Mouse (Mus musculus) urinary bladder, postnatal 10 days (tissue): ENCODE results near the gene Clic6.

Experiments used
- DNase-seq: peaks from one replicate; pipeline ENCODE4 v3.0.0; 2022; ENCODE audit warnings: low spot score

Clic6 gene

GRCm38 (mm10) chr16:92524651-92525050 lies 39.1 kb downstream of the Clic6 start:
- DNase-seq = no peak

GRCm38 (mm10) chr16:92525919-92526318 lies 40.4 kb downstream of the Clic6 start:
- DNase-seq = no peak

GRCm38 (mm10) chr16:92535258-92535657 lies 49.7 kb downstream of the Clic6 start:
- DNase-seq = no peak

- no peak for DNase-seq
Measured at GRCm38 (mm10) chr16:92538356-92538755, 52.8 kb downstream of the Clic6 start.

- DNase-seq = no peak
Measured at GRCm38 (mm10) chr16:92544264-92544663, 58.7 kb downstream of the Clic6 start.

- DNase-seq = no peak
Measured at GRCm38 (mm10) chr16:92548651-92549050, 63.1 kb downstream of the Clic6 start.

- no peak for DNase-seq
Measured at GRCm38 (mm10) chr16:92551266-92552105, 66.0 kb downstream of the Clic6 start.

- no peak for DNase-seq
Measured at GRCm38 (mm10) chr16:92552106-92552382, 66.5 kb downstream of the Clic6 start.

- no peak for DNase-seq
Measured at GRCm38 (mm10) chr16:92552858-92553257, 67.3 kb downstream of the Clic6 start.

GRCm38 (mm10) chr16:92555051-92555450 lies 69.5 kb downstream of the Clic6 start:
- no peak for DNase-seq

- DNase-seq = no peak
Measured at GRCm38 (mm10) chr16:92565291-92565690, 79.8 kb downstream of the Clic6 start.

- peak; percentile 63 for DNase-seq
Measured at GRCm38 (mm10) chr16:92565708-92566107, 80.2 kb downstream of the Clic6 start.

GRCm38 (mm10) chr16:92566146-92566545 lies 80.6 kb downstream of the Clic6 start:
- DNase-seq = no peak

GRCm38 (mm10) chr16:92571246-92571645 lies 85.7 kb downstream of the Clic6 start:
- DNase-seq = no peak

- no peak for DNase-seq
Measured at GRCm38 (mm10) chr16:92573193-92573592, 87.7 kb downstream of the Clic6 start.

GRCm38 (mm10) chr16:92575792-92576191 lies 90.3 kb downstream of the Clic6 start:
- DNase-seq = no peak

GRCm38 (mm10) chr16:92577381-92577780 lies 91.8 kb downstream of the Clic6 start:
- DNase-seq = no peak

- no peak for DNase-seq
Measured at GRCm38 (mm10) chr16:92578915-92579653, 93.5 kb downstream of the Clic6 start.

- DNase-seq = no peak
Measured at GRCm38 (mm10) chr16:92580981-92581380, 95.4 kb downstream of the Clic6 start.

- no peak for DNase-seq
Measured at GRCm38 (mm10) chr16:92581767-92582166, 96.2 kb downstream of the Clic6 start.

- DNase-seq = no peak
Measured at GRCm38 (mm10) chr16:92587836-92588235, 102.3 kb downstream of the Clic6 start.
